Mouse (Mus musculus) spleen, adult 18-20 months (tissue): ENCODE measurements around the gene Vps53.
"Not testable (repeated sequence)": the region's sequence is repeated elsewhere in the genome, so short reads cannot be mapped to it uniquely, and the experiment has no call there.

Experiments
- DNase-seq, 2 experiments: peaks; one replicate each; pipeline ENCODE4 v3.0.0; 2022; ENCODE audit warnings: mixed read lengths in 2 of 2

Gene Vps53

GRCm38 (mm10) chr11:76010838-76011624 lies 168.4 kb downstream of the Vps53 start:
- no peak for DNase-seq

GRCm38 (mm10) chr11:76009101-76009500 lies 170.3 kb downstream of the Vps53 start:
- DNase-seq: no peak

- no peak for DNase-seq
Observed at GRCm38 (mm10) chr11:76008162-76008561, 171.3 kb downstream of the Vps53 start.

GRCm38 (mm10) chr11:76004276-76004675 lies 175.2 kb downstream of the Vps53 start:
- DNase-seq: not testable (repeated sequence)

GRCm38 (mm10) chr11:76001237-76001878 lies 178.1 kb downstream of the Vps53 start:
- no peak for DNase-seq

- no peak for DNase-seq
Observed at GRCm38 (mm10) chr11:76000701-76001100, 178.7 kb downstream of the Vps53 start.

GRCm38 (mm10) chr11:75999440-76000155 lies 179.8 kb downstream of the Vps53 start, which contains the start of gene 1700016K19Rik:
Gene 1700016K19Rik, plus strand, starts transcription at chr11:75999912.
- DNase-seq: peak; percentile 82 to 88
